Mouse (Mus musculus) heart, postnatal 0 days (tissue): ENCODE measurements around the gene Gm20708.
"Not testable (repeated sequence)": the region's sequence is repeated elsewhere in the genome, so short reads cannot be mapped to it uniquely, and the experiment has no call there.

ENCODE experiments used
- CTCF ChIP-seq: IDR thresholded peaks from 2 replicates; pipeline ENCODE4 v1.5.1; 2016; ENCODE audit warnings: antibody characterized with exemption, control low read depth, low read depth
- EP300 ChIP-seq: IDR thresholded peaks from 2 replicates; pipeline ENCODE4 v1.6.1; 2016; ENCODE audit warnings: antibody characterized with exemption, low read depth

DNA sequence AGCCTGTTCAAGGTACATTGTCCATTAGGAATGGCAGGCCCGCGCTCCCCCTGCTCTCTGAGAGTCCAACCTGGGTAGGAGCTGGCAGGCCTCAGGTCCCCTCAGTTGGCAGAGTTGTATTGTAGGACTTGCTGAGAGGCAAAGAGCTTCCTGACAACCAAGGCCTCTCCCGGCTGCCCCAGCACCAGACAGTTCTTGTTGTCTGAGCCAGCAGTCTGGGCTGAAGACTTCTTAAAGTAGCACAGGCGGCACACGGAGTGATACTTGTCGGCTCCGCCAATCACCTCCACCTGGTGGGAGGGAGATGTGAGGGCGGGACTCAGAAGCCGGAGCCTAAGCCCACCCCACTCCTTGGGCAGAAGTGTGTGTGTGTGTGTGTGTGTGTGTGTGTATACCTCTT lies 6.4 kb downstream of the Gm20708 start:
- TF ChIP-seq EP300, CTCF: not testable (repeated sequence)
